Mouse (Mus musculus): ENCODE results near the gene Cpne8. TPM values are rescaled to one million over a fixed set of nuclear protein-coding genes. Genes with fewer than 3 reads are reported as not detected.

Cpne8 gene
- polyA plus RNA-seq, 1 experiment: 5.0 TPM

GRCm38 (mm10) chr15:90663631-90664030 lies 15.6 kb downstream of the Cpne8 start:
- TF ChIP-seq EP300 (IDR thresholded peaks at IDR 0.05; ENCODE audit: insufficient read depth, low read depth, low read length) (no peak), CTCF (IDR thresholded peaks at IDR 0.05; ENCODE audit: low read depth, low read length) (no peak), POLR2A (IDR thresholded peaks at IDR 0.05; ENCODE audit: insufficient read depth, low read length) (no peak)
- Histone ChIP-seq H3K4me1 (ENCODE audit: control insufficient read depth, insufficient read depth, low read length) (no peaks in the 10 kb centered on the region), H3K9ac (ENCODE audit: low read depth, poor library complexity, severe bottlenecking) (no peak overlapping the region), H3K27ac (ENCODE audit: insufficient read depth, low read length) (no peak overlapping the region), H3K36me3 (ENCODE audit: control insufficient read depth, insufficient read depth, low read length, poor library complexity, severe bottlenecking) (no peaks in the 10 kb centered on the region), H3K9me3 (replicated peaks; ENCODE audit: control insufficient read depth, insufficient read depth, low read length, poor library complexity, severe bottlenecking) (no peaks in the 10 kb centered on the region; the same call in 1 of the 2 replicates), H3K27me3 (ENCODE audit: control insufficient read depth, insufficient read depth, low read length, poor library complexity, severe bottlenecking) (no peaks in the 10 kb centered on the region), H3K4me3 (ENCODE audit: low read depth, low read length) (no peak overlapping the region)

GRCm38 (mm10) chr15:90660723-90661122 lies 18.5 kb downstream of the Cpne8 start:
- Histone ChIP-seq H3K27ac (ENCODE audit: insufficient read depth, low read length) (no peak overlapping the region), H3K9ac (ENCODE audit: low read depth, poor library complexity, severe bottlenecking) (no peak overlapping the region), H3K9me3 (replicated peaks; ENCODE audit: control insufficient read depth, insufficient read depth, low read length, poor library complexity, severe bottlenecking) (no peaks in the 10 kb centered on the region; the same call in 1 of the 2 replicates), H3K27me3 (ENCODE audit: control insufficient read depth, insufficient read depth, low read length, poor library complexity, severe bottlenecking) (no peaks in the 10 kb centered on the region), H3K4me3 (ENCODE audit: low read depth, low read length) (no peak overlapping the region), H3K4me1 (ENCODE audit: control insufficient read depth, insufficient read depth, low read length) (no peaks in the 10 kb centered on the region), H3K36me3 (ENCODE audit: control insufficient read depth, insufficient read depth, low read length, poor library complexity, severe bottlenecking) (no peaks in the 10 kb centered on the region)
- TF ChIP-seq EP300 (IDR thresholded peaks at IDR 0.05; ENCODE audit: insufficient read depth, low read depth, low read length) (no peak), CTCF (IDR thresholded peaks at IDR 0.05; ENCODE audit: low read depth, low read length) (no peak), POLR2A (IDR thresholded peaks at IDR 0.05; ENCODE audit: insufficient read depth, low read length) (no peak)

DNA sequence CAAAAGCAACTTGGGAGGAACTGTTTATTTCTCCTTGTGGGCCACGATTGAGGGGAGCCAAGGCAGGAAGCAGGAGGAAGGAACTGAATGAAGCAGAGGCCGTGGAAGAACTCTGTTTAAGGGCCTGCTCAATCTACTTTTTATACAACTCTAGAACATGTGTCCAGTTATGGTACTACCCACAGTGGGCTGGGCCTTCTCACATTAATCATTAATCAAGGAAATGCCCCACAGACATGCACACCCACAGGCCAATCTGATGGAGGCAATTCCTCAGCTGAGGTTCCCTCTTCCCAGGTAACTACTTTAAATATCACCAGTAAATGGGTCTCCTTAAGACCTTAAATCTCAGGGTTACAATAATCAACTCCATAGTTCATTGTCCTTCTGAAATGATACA lies 21.2 kb downstream of the Cpne8 start:
- Histone ChIP-seq H3K27ac (ENCODE audit: insufficient read depth, low read length) (no peak overlapping the region), H3K4me3 (ENCODE audit: low read depth, low read length) (no peak overlapping the region), H3K9me3 (replicated peaks; ENCODE audit: control insufficient read depth, insufficient read depth, low read length, poor library complexity, severe bottlenecking) (no peaks in the 10 kb centered on the region; the same call in 1 of the 2 replicates), H3K4me1 (ENCODE audit: control insufficient read depth, insufficient read depth, low read length) (no peaks in the 10 kb centered on the region), H3K9ac (ENCODE audit: low read depth, poor library complexity, severe bottlenecking) (no peak overlapping the region), H3K36me3 (ENCODE audit: control insufficient read depth, insufficient read depth, low read length, poor library complexity, severe bottlenecking) (no peaks in the 10 kb centered on the region), H3K27me3 (ENCODE audit: control insufficient read depth, insufficient read depth, low read length, poor library complexity, severe bottlenecking) (no peaks in the 10 kb centered on the region)
- no peak for TF ChIP-seq EP300 (IDR thresholded peaks at IDR 0.05; ENCODE audit: insufficient read depth, low read depth, low read length)
- TF ChIP-seq CTCF (IDR thresholded peaks at IDR 0.05; ENCODE audit: low read depth, low read length): no peak
- TF ChIP-seq POLR2A (IDR thresholded peaks at IDR 0.05; ENCODE audit: insufficient read depth, low read length): no peak

DNA sequence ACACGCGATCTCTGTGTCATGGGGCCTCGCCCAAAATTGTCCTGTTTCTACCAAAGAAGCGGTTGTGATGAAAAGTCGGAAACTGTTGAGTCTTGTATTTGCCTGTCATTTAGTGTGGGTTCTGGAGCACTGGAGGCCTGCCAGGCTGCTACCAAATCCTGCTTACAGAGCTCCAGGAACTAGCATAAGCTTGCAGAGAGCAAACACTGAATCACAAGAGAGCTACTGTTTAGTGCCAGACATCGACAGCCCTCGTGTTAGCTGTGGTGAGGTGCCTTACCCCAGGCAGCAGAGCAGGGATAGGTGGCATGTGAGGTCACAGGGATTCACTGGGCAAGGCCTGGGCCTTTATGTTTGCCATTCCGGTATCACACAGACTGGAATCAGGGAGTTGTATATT lies 22.7 kb downstream of the Cpne8 start:
- Histone ChIP-seq H3K4me3 (ENCODE audit: low read depth, low read length) (no peak overlapping the region), H3K4me1 (ENCODE audit: control insufficient read depth, insufficient read depth, low read length) (no peaks in the 10 kb centered on the region), H3K27ac (ENCODE audit: insufficient read depth, low read length) (no peak overlapping the region), H3K9me3 (replicated peaks; ENCODE audit: control insufficient read depth, insufficient read depth, low read length, poor library complexity, severe bottlenecking) (no peaks in the 10 kb centered on the region; the same call in 1 of the 2 replicates), H3K36me3 (ENCODE audit: control insufficient read depth, insufficient read depth, low read length, poor library complexity, severe bottlenecking) (no peaks in the 10 kb centered on the region), H3K9ac (ENCODE audit: low read depth, poor library complexity, severe bottlenecking) (no peak overlapping the region), H3K27me3 (ENCODE audit: control insufficient read depth, insufficient read depth, low read length, poor library complexity, severe bottlenecking) (no peaks in the 10 kb centered on the region)
- TF ChIP-seq CTCF (IDR thresholded peaks at IDR 0.05; ENCODE audit: low read depth, low read length): no peak
- no peak for TF ChIP-seq EP300 (IDR thresholded peaks at IDR 0.05; ENCODE audit: insufficient read depth, low read depth, low read length)
- no peak for TF ChIP-seq POLR2A (IDR thresholded peaks at IDR 0.05; ENCODE audit: insufficient read depth, low read length)

DNA sequence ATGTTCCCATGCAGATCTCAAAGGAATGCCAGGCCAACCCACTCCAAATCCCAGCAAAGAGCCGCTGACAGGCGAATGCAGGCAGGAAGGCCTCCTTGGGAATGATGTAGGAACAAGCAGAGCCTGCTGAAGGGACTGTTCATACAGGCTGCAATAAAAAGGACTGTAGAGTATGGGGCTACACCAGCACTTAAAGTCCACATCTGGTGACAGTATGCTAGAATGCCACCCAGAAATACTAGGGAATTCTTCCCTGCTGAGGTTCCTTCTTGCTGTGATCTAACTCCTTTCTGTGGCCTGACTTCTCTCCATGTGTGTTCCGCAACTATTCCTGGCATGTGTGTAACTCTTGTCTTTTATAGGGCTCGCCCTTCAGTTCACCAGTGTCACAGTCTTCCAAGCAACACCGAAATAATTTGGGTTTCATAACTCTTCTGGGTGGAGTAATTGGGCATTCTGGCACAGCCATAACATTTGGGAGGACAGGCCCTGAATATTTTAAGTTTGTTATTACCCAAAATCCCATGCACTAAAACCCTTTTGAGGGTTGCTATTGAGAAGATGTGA lies 32.1 kb downstream of the Cpne8 start:
- H3K27ac ChIP-seq (ENCODE audit: insufficient read depth, low read length): no peak overlapping the region
- no peak for TF ChIP-seq POLR2A (IDR thresholded peaks at IDR 0.05; ENCODE audit: insufficient read depth, low read length)
- no peak for TF ChIP-seq CTCF (IDR thresholded peaks at IDR 0.05; ENCODE audit: low read depth, low read length)
- no peak for TF ChIP-seq EP300 (IDR thresholded peaks at IDR 0.05; ENCODE audit: insufficient read depth, low read depth, low read length)

GRCm38 (mm10) chr15:90646326-90646725 lies 32.9 kb downstream of the Cpne8 start:
- H3K27ac ChIP-seq (ENCODE audit: insufficient read depth, low read length): no peak overlapping the region
- no peaks in the 10 kb centered on the region for H3K4me1 ChIP-seq (ENCODE audit: control insufficient read depth, insufficient read depth, low read length)
- TF ChIP-seq POLR2A (IDR thresholded peaks at IDR 0.05; ENCODE audit: insufficient read depth, low read length): no peak
- TF ChIP-seq CTCF (IDR thresholded peaks at IDR 0.05; ENCODE audit: low read depth, low read length): no peak
- TF ChIP-seq EP300 (IDR thresholded peaks at IDR 0.05; ENCODE audit: insufficient read depth, low read depth, low read length): no peak
- no peaks in the 10 kb centered on the region for H3K36me3 ChIP-seq (ENCODE audit: control insufficient read depth, insufficient read depth, low read length, poor library complexity, severe bottlenecking)
- no peak overlapping the region for H3K9ac ChIP-seq (ENCODE audit: low read depth, poor library complexity, severe bottlenecking)
- no peak overlapping the region for H3K4me3 ChIP-seq (ENCODE audit: low read depth, low read length)
- no peaks in the 10 kb centered on the region for H3K27me3 ChIP-seq (ENCODE audit: control insufficient read depth, insufficient read depth, low read length, poor library complexity, severe bottlenecking)
- H3K9me3 ChIP-seq (replicated peaks; ENCODE audit: control insufficient read depth, insufficient read depth, low read length, poor library complexity, severe bottlenecking): peaks cover 9% of the 10 kb centered on the region

More for the DNA sequence above, 32.1 kb downstream of the Cpne8 start:
- Histone ChIP-seq H3K36me3 (ENCODE audit: control insufficient read depth, insufficient read depth, low read length, poor library complexity, severe bottlenecking) (no peaks in the 10 kb centered on the region), H3K4me3 (ENCODE audit: low read depth, low read length) (no peak overlapping the region), H3K9ac (ENCODE audit: low read depth, poor library complexity, severe bottlenecking) (no peak overlapping the region), H3K4me1 (ENCODE audit: control insufficient read depth, insufficient read depth, low read length) (no peaks in the 10 kb centered on the region), H3K9me3 (replicated peaks; ENCODE audit: control insufficient read depth, insufficient read depth, low read length, poor library complexity, severe bottlenecking) (peaks cover 9% of the 10 kb centered on the region), H3K27me3 (ENCODE audit: control insufficient read depth, insufficient read depth, low read length, poor library complexity, severe bottlenecking) (no peaks in the 10 kb centered on the region)
